Comparison of ENCODE assay signal across 1 mouse cellular context in the genomic region with DNA sequence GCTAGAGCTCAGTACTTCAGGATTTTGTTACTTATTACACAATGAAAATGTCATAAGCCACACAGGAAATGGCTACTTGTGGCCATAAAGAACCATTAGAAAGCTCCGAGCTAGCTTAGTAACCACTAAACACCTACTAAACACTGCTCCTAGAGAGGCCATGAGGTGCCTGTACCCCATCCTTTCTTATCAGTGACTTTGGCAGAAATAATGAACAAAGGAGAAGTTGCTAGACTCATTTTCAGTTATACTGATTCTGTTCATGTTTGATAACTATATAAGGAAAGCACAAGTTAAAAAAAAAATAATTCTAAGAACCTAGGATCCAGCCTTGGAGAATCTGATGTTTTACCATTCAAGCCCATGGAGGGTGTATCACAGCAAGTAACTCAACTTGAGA.
TF ChIP-seq lines count a peak whose summit lies in the region.

No protein-coding gene starts in this region.

TF ChIP-seq in MEL, 35 proteins besides CTCF, POLR2A, EP300 and RAD21 (continued from another document):
- TF ChIP-seq MYB (IDR thresholded peaks at IDR 0.05; ENCODE audit: low read depth, low read length) = peak; percentile 52; the same call in 1 of the 2 replicates
- TF ChIP-seq ZNF384 (IDR thresholded peaks at IDR 0.05; ENCODE audit: low read depth, low read length) = peak; percentile 32; the same call in 1 of the 2 replicates
- no peak for TF ChIP-seq CHD1 (IDR thresholded peaks at IDR 0.05; ENCODE audit: low read depth, low read length)
- 0 out of 2 replicates have a peak, but pooled peaks have one; percentile 26 for TF ChIP-seq TCF12 (IDR thresholded peaks at IDR 0.05; ENCODE audit: low read depth, low read length)
- no peak for TF ChIP-seq HCFC1 (IDR thresholded peaks at IDR 0.05; ENCODE audit: low read depth, low read length)
